Mouse (Mus musculus) cerebellum, adult 8-10 months (tissue): ENCODE results near the gene Cacna1s.

Experiments
- DNase-seq: peaks from one replicate; pipeline ENCODE4 v3.0.0; 2022

The Cacna1s gene

DNA sequence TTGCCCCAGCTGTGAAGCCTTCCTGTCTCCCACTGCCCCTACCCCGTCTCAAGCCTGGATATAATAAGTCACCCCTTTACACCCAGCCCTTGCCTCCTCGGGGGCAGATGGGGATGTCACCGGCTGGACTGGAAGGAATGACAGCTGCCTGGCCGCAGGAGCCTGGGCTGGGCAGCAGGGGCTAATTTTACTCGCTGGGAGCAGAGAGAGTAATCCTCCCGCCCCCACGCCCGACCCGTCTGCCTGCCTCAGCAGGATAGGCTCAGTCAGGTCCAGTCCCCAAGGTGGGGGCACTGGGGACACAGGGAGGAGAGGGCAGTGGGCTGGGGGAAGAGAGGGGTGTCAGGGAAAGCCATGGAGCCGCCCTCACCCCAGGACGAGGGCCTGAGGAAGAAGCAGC is at the start of gene Cacna1s:
TSS of gene Cacna1s (plus strand) at position 204 of the 400 bp plus-strand sequence.
- no peak for DNase-seq

DNA sequence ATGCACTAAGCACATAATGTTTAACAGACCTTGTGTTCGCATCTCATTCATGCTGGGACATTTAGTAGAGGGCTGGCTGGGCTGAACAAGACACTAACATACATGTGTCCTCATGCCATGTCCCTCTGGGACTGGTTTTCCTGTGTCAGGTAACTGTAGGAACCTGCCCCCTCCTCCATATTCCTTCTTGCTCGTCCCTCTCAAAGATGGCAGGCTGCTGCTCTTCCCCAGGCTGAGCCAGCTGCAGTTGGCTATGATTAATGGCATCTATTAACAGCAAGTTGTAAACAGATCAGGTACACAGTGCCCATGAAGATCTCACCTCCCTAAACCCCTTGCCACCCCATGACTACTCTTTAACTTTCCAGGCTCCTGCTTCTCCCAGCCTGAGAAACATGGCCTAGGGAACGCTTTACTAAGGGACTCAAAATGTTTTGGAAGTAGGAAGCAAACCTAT is 46.2 kb upstream of the Cacna1s start, which contains the start of gene Igfn1:
TSS of gene Igfn1 (minus strand) at position 51 of the 457 bp plus-strand sequence.
- DNase-seq: no peak

DNA sequence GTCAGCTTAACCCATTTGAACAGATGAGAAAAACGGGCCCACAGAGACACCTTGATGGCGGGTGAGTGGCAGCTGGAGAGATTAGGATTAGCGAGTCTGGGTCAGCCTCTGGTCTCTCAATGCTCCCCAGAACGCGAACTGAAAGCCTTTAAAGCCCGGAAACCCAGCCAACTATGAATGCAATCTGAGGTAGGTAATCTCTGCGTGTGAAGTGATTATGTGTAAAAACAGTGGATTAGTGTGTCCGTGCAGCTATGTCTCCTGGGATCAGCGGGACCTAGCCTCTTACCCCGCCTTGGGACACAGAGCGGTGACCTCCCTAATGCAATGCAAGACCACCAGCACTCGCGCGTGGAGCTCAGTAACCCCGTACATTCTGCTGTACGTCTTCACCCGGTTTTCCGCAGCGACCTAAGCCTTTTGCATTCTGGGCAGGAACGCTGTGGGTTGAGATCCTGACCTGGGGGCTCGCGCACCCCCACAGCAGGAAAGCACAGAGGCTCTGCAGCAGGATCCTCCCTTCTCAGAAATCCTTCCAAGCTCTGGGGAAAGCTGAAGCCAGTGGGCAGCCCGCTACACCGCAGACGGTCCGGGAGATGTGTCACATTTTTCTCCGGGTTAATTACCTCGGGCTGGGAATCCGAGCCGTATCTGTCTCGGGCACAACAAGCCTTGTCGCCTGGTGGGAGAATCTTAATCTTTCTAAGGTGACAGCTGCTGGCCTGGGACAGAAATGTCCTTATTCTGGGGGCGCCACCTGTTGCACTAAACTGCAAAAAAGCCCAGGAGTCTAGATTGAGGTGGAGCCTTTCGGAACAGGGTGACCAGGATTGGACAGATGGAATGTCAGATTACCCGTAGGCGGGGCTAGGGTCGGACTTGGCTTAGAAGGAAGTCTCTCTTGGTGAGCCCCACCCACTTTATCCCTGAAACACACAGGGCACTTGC is 45.1 kb upstream of the Cacna1s start, which contains the start of gene Tmem9:
TSS of gene Tmem9 (plus strand) at position 940 of the 948 bp plus-strand sequence.
- DNase-seq: peak; percentile 10

DNA sequence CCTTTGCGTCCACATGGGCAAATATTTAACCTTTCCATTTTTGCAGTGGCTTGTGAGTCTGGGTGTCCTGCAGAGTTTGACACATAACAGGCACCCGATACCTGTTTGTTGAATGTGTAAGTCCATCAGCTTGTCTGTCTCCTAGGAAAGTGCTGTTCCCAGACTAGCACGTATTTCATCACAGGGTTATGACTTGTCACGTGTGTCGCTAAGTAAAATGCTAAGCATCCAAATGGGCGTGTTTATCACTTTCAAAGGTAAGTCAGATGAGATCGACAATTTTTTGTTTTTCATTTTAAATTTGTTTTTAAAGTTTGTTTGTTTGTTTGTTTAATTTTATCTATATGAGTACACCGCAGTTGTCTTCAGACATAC is 44.4 kb upstream of the Cacna1s start:
- DNase-seq: no peak

DNA sequence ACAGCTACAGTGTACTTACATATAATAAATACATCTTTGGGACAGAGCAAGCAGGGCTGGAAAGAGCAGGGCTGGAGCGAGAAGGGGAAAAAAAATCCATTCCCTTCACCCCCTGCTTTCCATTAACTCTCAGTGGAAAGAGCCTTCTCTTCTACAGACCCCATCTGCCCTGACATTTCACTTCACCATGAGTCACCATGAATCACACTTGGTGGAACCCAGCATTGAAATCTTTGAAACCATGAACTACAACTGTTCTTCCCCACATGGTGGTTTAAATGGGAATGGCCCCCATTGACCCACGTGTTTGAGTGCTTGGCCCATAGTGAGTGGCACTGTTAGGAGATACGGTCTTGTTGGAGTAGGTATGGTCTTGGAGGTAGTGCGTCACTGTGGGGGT is 42.3 kb upstream of the Cacna1s start:
- no peak for DNase-seq

DNA sequence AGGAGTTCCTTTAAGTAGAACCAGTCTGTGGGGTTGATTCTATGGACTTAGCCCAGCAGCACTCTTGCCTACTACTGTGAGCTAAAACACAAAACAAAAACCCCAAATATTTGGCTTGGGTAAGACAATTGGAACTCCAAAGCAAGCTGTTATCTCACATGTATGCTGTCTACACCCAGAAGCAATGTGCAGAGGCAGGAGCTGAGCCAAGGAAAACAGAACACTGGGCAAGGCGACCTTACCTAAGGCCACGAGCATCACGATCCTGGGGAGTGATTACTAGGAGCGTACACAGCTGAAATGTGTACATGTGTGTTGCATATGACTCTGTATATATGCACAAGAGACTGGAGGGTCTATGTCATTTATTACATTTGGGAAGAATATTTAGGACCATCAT is 39.0 kb upstream of the Cacna1s start:
- no peak for DNase-seq

DNA sequence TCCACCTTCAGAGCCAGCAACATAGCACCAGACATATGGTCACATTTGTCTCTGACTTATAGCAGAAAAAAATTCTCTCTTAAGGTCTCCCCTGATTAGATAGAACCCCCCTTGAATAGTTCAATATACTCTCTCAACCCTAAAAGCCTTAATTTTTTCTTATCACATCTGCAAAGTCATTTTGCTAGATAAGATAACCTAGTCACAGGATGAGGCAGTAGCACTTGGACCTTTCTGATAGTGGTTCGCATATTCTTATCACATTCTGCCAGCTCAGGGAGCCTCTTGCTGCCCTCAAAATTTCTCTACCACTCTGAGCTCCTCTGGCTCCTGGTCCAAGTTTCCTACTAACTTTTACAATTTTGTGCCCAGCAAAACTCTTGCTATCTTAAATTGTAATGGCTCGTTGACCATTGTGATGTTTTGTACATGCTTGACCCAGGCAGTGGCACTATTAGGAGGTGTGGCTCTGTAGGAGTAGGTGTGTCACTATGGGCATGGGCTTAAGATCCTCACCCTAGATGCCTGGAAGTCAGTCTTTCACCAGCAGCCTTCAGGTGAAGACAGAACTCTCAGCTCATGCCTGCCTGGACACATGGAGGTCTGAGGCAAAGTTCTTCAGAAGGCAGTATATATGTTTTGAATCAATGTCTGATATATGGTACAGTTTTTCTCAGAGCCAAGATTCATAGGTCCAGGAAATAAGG is 37.6 kb upstream of the Cacna1s start:
- no peak for DNase-seq

DNA sequence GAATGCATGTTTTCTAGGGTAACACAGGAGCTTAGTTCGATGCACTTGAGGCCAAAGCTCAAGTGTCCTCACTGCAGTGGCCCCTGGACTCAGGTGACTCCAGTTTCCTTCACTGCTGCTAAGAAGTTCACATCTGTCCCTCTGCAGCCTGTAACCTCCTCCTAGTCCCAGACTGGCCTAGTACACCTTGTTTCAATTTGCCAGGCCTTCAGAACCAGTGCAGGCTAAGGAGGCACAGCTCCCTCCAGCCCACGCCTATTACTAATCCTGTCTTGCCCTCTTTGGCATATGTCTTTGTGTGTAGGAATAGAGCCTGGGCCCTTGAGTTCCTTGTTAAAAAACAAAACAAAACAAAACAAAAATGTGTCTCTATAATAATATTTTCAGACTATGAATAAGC is 35.2 kb upstream of the Cacna1s start:
- DNase-seq: peak; percentile 23

DNA sequence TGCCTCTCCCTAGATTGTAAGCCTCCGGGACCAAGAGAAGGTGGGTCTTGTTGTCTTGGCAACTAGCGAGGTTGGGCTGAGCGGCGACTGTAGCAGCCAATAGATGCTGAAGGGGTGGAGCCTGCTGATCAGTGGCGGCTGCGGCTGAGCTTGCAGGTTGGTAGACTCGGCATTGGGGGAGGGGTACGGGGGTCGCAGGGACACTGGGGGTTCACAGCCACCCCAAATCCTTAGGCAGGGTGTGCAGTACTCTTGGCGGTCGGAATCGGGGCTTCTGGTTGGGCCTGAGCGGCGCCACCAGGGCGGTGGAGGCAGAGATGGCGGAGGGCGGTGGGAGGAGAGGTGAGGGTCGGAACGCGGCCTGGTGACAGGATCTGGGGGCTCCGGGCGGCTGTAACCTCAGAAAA is 34.6 kb upstream of the Cacna1s start:
- peak; percentile 93 for DNase-seq

DNA sequence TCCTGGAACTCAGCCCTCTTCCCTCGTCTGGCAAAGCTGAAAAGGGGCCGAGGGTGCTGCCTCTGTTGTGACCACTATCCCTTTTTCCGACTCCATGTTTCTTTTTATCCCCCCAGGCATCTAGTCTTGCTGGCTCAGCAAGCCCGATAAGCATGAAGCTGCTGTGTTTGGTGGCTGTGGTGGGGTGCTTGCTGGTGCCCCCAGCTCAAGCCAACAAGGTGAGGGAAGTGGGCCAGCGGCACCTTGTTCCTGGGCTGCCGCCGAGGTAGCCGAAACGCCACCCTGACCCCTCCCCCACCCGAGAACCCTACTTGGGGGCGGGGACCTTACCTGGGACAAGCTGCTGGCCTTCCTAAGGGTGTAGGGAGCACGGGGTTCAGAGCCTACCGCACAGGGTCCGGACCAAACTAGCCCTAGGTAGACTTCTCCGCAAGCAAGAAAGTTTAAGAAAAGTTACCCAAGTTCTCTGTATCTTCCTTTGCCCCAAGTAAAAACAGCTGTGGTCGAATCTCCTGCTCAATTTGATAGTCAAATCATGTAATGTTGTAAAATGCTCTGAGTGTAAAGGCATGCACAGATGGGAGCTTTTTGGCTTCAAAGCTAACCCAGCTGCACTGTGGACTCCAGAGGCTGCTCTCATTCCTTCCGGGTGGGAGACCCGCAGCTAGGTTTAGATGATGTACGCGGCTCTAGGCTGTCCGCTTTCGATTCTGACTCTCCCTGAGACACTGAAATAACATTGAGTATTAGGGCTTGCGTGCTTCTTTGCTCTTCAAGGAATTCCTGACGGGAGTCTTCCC is 34.0 kb upstream of the Cacna1s start:
- DNase-seq: peak; percentile 43

DNA sequence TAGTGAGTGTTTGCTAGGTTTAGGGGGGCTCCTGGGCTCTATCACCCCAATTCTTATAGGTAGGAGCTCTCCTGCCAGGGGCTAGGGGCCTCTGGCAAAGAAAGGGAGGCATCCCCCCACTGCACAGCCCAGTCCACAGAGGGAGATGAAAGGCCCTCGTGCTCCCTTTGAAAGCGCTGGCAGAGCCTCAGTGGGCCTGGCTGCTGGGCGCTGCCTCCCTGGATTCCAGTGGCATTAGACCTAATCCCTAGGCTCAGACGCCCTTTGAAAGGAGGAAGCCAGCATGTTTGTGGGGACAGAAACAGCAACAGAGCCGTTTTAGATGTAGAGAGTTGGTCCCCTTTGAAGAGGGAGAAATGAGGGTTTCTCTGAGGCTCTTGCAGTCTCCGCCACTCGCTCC is 22.3 kb upstream of the Cacna1s start:
- DNase-seq: no peak

DNA sequence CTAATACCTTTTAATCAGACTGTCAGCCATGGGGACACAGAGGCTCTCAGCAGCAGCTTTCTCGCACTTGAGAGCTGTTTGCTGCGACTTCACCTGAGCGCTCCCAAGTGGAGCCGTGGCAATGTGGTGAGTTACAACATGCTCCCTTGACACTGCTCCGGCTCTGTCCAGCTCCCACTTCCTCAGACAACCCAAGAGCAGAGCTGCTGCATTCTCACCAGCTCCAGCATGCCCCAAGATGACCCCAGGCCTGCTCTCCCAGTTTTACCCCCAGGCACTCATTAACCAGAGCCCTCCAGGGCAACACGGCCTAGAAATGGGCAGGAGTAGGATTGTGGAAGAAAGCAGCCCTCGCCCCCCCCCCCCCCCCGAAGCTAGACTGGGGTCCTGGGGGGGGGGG is 20.9 kb upstream of the Cacna1s start:
- DNase-seq: no peak

DNA sequence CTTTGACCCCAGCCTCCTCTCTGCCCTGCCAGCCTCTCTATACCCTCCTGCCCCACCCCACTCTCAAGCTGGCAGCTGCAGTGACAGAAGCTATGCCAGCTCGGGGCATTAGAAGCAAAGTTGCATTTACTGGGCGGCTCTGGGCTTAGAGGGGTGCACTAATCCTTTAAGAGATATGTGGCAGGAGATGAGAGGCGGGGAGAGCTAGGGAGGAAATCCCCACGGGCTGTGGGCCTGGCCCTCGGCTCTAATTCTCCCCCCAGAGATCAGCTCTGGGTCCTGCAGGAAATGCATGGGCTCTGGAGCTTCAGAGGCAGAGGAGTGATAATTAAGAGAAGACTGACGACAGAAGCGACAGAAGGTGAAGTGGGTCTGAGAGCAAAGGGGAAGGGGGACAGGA is 19.6 kb upstream of the Cacna1s start:
- DNase-seq: no peak

DNA sequence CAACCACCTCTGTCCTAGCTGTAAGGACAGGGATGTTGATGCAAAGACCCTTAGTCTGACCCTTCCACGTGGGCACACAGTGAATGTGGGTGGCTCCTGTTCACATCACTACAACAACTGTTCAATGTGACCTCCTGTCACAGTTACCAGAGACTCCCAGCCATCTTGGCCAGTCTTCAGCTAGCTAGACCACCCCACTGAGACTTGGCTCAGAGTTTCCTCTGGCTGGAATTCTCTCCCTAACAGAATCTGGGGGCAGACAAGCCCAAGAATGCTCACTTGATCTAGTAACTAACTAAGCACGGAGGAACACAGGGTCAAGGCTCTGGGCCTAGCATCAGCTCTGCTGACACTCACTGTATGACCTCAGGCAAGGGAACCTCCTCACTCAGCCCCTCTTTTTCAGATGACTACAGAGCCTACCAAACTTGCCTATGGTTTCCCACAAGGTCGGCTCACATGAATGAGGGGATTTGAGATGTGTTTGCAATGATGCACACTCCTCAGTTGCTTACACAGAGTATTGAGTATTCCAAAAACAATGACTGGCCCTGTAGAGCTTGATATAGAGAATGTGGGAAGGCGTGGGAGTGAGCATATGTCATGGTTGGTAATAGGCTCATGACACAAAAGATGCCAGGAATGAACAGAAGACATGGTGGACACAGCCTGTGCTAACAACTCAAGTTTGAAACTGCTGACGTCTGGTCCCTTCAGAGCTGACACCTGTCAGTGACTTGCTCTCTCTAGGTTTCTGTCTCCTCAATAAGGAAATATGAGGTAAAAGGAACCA is 13.6 kb upstream of the Cacna1s start:
- DNase-seq: no peak

DNA sequence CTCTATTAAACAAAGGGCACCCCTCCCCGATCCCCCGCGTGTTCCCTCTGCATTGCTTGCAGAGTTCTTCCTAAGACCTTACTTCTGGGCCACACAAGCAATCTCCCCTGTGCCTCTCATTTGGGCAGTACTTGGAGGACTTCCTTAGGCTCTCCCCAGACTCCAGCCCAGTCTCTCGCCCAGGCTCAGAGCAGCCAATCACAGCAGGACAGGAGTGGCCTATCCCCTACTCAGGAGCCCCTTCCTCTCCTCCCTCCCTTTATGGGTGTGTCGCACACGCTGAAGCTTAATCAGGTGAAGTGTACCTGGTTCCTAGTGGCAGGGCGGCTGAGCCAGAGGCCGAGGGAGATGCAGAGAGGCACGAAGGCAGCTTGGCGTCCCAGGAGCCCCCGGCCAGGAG is 12.1 kb upstream of the Cacna1s start:
- no peak for DNase-seq

DNA sequence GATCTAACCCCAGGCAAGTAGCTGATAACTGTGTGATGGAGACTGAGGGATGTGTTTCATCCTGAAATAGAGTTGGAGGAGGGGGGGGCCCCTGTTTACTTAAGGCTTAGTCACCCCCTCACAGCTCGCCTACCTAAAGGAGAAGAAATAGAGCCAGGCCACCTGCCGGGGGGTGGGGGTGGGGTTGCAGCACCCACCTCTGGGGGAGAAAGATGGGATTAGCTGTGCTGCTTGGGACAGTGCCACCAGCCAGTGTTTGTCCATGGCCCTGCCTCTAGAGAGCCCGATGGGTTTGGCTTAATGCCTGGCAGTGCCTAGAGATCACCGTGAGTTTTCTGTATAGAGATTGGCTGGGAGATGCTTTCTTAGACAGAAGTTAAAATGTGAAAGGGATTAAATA is 11.7 kb upstream of the Cacna1s start:
- no peak for DNase-seq

DNA sequence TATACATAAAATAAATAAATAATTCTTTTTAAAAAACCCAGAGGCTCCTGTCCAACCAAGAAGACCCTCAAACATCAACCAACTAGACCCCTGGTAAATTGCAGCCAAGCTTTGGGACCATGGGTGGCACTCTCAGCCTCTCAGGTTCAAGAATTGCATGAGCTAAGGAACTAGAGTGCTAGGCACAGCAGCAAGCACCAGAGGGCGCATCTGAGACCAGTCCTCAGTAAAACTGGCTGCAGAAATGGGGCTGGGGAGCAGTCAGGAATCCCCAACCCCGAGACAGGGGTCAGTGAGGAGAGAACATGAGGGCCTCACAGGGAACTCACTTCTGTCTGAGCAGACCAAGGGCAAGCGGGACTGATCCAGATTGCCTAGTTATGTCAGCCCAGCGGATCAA is 6.8 kb upstream of the Cacna1s start:
- peak; percentile 54 for DNase-seq

DNA sequence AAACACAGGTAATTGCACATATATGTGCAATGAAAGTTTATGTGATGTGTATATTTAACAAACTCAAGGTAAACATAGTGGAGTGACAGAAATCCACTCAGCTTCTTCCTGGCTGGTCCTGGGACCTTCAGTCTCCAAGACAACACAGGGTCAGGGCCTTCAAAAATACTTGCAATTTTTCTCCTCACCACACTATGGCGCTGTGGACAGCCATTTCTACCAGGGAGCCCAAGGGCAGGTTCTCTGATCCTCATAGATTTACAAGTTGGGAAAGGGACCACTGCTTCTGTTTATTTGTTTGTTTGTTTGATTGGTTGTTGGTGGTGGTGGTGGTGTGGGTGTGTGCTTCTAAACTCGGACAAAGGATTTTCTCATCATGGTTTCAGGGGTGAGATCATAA is 5.1 kb upstream of the Cacna1s start:
- no peak for DNase-seq

DNA sequence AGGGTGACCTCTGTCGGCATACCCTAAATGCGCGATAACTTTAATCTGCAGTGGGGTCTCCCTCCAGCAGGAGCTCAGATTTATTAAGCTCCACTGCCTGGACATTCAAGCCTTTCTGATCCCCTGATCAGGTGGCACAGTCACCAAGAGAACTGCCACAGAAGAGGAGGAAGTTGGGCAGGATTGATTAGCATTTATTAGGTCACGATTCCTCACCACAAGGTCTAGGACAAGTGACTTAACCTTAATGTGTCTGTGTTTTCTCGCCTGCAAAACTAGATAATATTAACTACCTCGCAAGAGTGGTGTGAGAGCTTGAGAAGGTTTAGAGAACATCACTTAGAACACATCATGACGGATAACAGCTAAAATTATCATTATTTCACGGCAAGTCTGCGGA is 4.7 kb upstream of the Cacna1s start:
- no peak for DNase-seq

DNA sequence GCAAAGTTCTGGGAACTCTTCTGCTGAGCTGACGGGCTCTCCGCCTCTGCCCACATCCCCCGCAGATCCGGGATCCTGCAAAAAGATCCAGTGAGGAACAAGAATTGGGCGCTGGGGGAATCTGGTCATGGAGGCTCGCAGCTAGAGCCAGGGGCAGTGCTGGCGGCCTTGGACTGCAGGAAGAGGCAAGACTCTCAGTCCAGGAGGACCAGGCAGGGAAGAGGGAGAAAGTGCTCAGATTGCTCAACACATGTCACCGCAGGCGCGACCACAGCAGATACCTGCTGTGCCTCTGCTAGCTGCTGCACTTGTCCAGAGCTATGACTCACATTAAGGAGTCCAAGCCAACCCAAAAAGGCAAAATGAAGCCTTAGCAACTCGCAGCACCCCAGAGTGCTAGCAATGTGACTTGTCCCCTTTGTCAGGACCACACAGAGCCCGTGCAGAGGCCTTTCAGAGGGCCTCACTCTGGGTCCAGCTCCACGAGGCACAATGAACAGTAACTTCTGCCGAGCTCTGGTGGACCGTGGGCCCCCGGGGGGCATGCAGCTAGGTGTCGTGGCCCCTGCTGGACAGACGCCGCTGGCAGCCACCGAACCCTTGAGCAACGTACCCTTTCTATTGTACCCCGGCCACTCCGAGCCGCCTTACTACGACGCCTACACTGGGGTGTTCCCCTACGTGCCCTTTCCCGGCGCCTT is 2.1 kb upstream of the Cacna1s start, which contains the start of gene Ascl5:
TSS of gene Ascl5 (plus strand) at position 493 of the 701 bp plus-strand sequence.
- no peak for DNase-seq

DNA sequence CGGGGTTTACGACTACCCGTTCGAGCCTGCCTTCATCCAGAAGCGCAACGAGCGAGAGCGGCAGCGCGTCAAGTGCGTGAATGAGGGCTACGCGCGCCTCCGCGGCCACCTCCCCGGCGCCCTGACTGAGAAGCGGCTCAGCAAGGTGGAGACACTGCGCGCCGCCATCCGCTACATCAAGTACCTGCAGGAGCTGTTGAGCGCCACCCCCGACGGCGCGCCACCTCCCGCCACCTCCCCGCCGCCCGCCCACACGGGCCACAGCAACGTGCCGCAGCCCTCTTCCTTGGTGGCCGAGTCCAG is 1.6 kb upstream of the Cacna1s start:
- no peak for DNase-seq

DNA sequence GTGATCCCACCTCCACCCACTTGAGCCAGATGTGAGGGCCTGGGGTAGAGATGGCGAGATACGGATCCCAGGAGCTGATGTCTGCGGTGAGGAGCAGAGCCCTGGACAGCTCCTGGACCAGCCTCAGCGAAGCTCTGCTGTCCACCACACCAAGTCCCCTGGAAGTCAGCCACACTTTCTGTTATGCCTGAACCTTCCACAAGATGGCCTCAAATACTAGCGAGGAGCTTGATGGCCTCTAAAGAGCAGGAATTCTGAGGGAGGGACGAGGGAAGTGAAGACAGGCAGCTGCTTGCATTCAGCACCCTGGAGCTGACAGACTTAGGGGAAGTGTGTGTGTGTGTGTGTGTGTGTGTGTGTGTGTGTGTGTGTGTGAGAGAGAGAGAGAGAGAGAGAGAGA is 1.1 kb upstream of the Cacna1s start:
- peak; percentile 67 for DNase-seq
